Comparison of ENCODE assay signal across 8 mouse cellular contexts in genomic region chr2:166097443-166098291, GRCm38 (mm10). TPM values are rescaled to one million over a fixed set of nuclear protein-coding genes. Genes with fewer than 3 reads are reported as not detected.
DNase-seq lines count a peak whose midpoint lies in the region; ATAC-seq and TF ChIP-seq lines count a peak whose summit lies in the region.

No protein-coding gene starts in this region.

- H3K4me3 ChIP-seq in midbrain, embryonic 10.5 days = no peak overlapping the region
- H3K4me3 ChIP-seq in midbrain, embryonic 11.5 days (ENCODE audit: low read depth, low read length) = no peak overlapping the region
- no peak overlapping the region for H3K4me3 ChIP-seq in heart, embryonic 14.5 days (ENCODE audit: control insufficient read depth in 1 of 2, insufficient read depth in 1 of 2, low read depth in 1 of 2, low read length in 2 of 2)
- H3K4me3 ChIP-seq in limb, embryonic 15.5 days = no peak overlapping the region
- H3K4me3 ChIP-seq in stomach, postnatal 0 days (ENCODE audit: low read depth, low read length) = no peak overlapping the region

- DNase-seq in adrenal gland, adult 2 months = peak; percentile 45
- DNase-seq in adrenal gland, postnatal 4 days (ENCODE audit: low spot score in 2 of 2) = no peak
- DNase-seq in midbrain, embryonic 10.5 days (ENCODE audit: low spot score) = peak; percentile 32
- DNase-seq in midbrain, embryonic 11.5 days (ENCODE audit: low spot score, missing footprints) = no peak
- DNase-seq in stomach, postnatal 0 days (ENCODE audit: low spot score) = no peak
- no peak for DNase-seq in right cerebral cortex, postnatal 25 days

- TF ChIP-seq EP300 in stomach, postnatal 0 days (optimal IDR thresholded peaks at IDR 0.05) = no peak

- H3K36me3 ChIP-seq in midbrain, embryonic 10.5 days = peaks cover 48% of the 10 kb centered on the region
- H3K36me3 ChIP-seq in midbrain, embryonic 11.5 days (ENCODE audit: control insufficient read depth, insufficient read depth, low read length) = peaks cover 6% of the 10 kb centered on the region; the same call in 1 of the 2 replicates
- peaks cover 36% of the 10 kb centered on the region for H3K36me3 ChIP-seq in heart, embryonic 14.5 days (ENCODE audit: control insufficient read depth, insufficient read depth, low read length)
- peaks cover 41% of the 10 kb centered on the region for H3K36me3 ChIP-seq in limb, embryonic 15.5 days
- H3K36me3 ChIP-seq in stomach, postnatal 0 days (ENCODE audit: control insufficient read depth, insufficient read depth, low read length) = peaks cover 2% of the 10 kb centered on the region; the same call in 1 of the 2 replicates

- TF ChIP-seq CTCF in stomach, postnatal 0 days (IDR thresholded peaks at IDR 0.05; ENCODE audit: low read depth) = peak; percentile 66

- no peak for ATAC-seq in midbrain, embryonic 11.5 days (ENCODE audit: low FRiP score)
- ATAC-seq in heart, embryonic 14.5 days (ENCODE audit: insufficient number of reproducible peaks, insufficient read depth, low FRiP score, low read depth) = no peak
- no peak for ATAC-seq in limb, embryonic 15.5 days (ENCODE audit: insufficient number of reproducible peaks, low FRiP score, low TSS enrichment, low read depth)
- no peak for ATAC-seq in stomach, postnatal 0 days (ENCODE audit: low FRiP score, low TSS enrichment)

- peaks cover 7% of the 10 kb centered on the region; the same call in 1 of the 2 replicates for H3K4me1 ChIP-seq in midbrain, embryonic 10.5 days
- H3K4me1 ChIP-seq in midbrain, embryonic 11.5 days (ENCODE audit: control insufficient read depth, insufficient read depth, low read length) = no peaks in the 10 kb centered on the region
- peaks cover 35 to 64% of the 10 kb centered on the region in 2 experiments for H3K4me1 ChIP-seq in heart, embryonic 14.5 days (ENCODE audit: control insufficient read depth in 2 of 2, insufficient read depth in 2 of 2, low read length in 2 of 2)
- H3K4me1 ChIP-seq in limb, embryonic 15.5 days = peaks cover 16% of the 10 kb centered on the region
- no peaks in the 10 kb centered on the region for H3K4me1 ChIP-seq in stomach, postnatal 0 days (replicated peaks; ENCODE audit: control insufficient read depth, insufficient read depth)

- no peak overlapping the region for H3K4me2 ChIP-seq in midbrain, embryonic 11.5 days
- H3K4me2 ChIP-seq in heart, embryonic 14.5 days (ENCODE audit: low read length) = no peak overlapping the region
- no peak overlapping the region for H3K4me2 ChIP-seq in limb, embryonic 15.5 days
- no peak overlapping the region for H3K4me2 ChIP-seq in stomach, postnatal 0 days (replicated peaks; ENCODE audit: low read depth)

- H3K27me3 ChIP-seq in midbrain, embryonic 10.5 days (ENCODE audit: low read depth, poor library complexity, severe bottlenecking) = no peaks in the 10 kb centered on the region
- no peaks in the 10 kb centered on the region for H3K27me3 ChIP-seq in midbrain, embryonic 11.5 days (ENCODE audit: control insufficient read depth, insufficient read depth, low read length)
- no peaks in the 10 kb centered on the region for H3K27me3 ChIP-seq in heart, embryonic 14.5 days (ENCODE audit: control insufficient read depth, insufficient read depth, low read length)
- H3K27me3 ChIP-seq in limb, embryonic 15.5 days = no peaks in the 10 kb centered on the region
- H3K27me3 ChIP-seq in stomach, postnatal 0 days (ENCODE audit: control insufficient read depth, insufficient read depth, low read length) = no peaks in the 10 kb centered on the region

- WGBS in midbrain, embryonic 10.5 days = 84% methylated on average over 18 of the region's 18 CpGs
- WGBS in midbrain, embryonic 11.5 days = 83% methylated on average over 18 of the region's 18 CpGs
- WGBS in heart, embryonic 14.5 days = 64% methylated on average over 18 of the region's 18 CpGs
- 73% methylated on average over 18 of the region's 18 CpGs for WGBS in limb, embryonic 15.5 days
- WGBS in stomach, postnatal 0 days = 75% methylated on average over 18 of the region's 18 CpGs

- H3K9me3 ChIP-seq in midbrain, embryonic 10.5 days (replicated peaks) = no peaks in the 10 kb centered on the region
- no peaks in the 10 kb centered on the region for H3K9me3 ChIP-seq in midbrain, embryonic 11.5 days (ENCODE audit: control insufficient read depth, low read length)
- H3K9me3 ChIP-seq in heart, embryonic 14.5 days (ENCODE audit: control insufficient read depth, low read length) = no peaks in the 10 kb centered on the region
- no peaks in the 10 kb centered on the region for H3K9me3 ChIP-seq in limb, embryonic 15.5 days
- H3K9me3 ChIP-seq in stomach, postnatal 0 days (ENCODE audit: control insufficient read depth, low read length) = no peaks in the 10 kb centered on the region

- H3K27ac ChIP-seq in midbrain, embryonic 10.5 days (replicated peaks) = 0 out of 2 replicates have a peak overlapping the region, but pooled peaks have one; percentile 42
- no peak overlapping the region for H3K27ac ChIP-seq in midbrain, embryonic 11.5 days (ENCODE audit: low read depth, low read length)
- H3K27ac ChIP-seq in heart, embryonic 14.5 days (replicated peaks in 1 of 2; ENCODE audit: control insufficient read depth in 1 of 2, insufficient read depth in 1 of 2, low read depth in 2 of 2, low read length in 2 of 2) = peak overlapping the region; percentile 1 to 30
- H3K27ac ChIP-seq in limb, embryonic 15.5 days = peak overlapping the region; percentile 47; the same call in 1 of the 2 replicates
- no peak overlapping the region for H3K27ac ChIP-seq in stomach, postnatal 0 days (replicated peaks)

- H3K9ac ChIP-seq in midbrain, embryonic 11.5 days (ENCODE audit: low read length) = no peak overlapping the region
- H3K9ac ChIP-seq in heart, embryonic 14.5 days (ENCODE audit: low read length) = peak overlapping the region; percentile 2; the same call in 1 of the 2 replicates
- H3K9ac ChIP-seq in limb, embryonic 15.5 days = no peak overlapping the region
- H3K9ac ChIP-seq in stomach, postnatal 0 days (ENCODE audit: low read length) = no peak overlapping the region

RNA-seq across cellular contexts. Expression of gene Sulf2, which starts 57.8 kb away (rescaled TPM):
- 100 to 1,000 TPM in 1 of 2 experiments, 10 to 100 TPM in 1; 56.3 to 119 TPM for total RNA-seq in adrenal gland, adult 2 months (2021)
- 36.8 and 65.7 TPM in 2 replicates for polyA plus RNA-seq in adrenal gland, adult 2 months (2012; rRNA removed)
- total RNA-seq in adrenal gland, postnatal 4 days (2021) = 10 to 100 TPM; 89.6 to 94.7 TPM
- 62.5 and 74.5 TPM in 2 replicates for polyA plus RNA-seq in midbrain, embryonic 10.5 days (2016; fragmentation: Nextera tagmentation; extraction: Ambion mirVana)
- polyA plus RNA-seq in midbrain, embryonic 11.5 days (2014; fragmentation: Nextera tagmentation; extraction: Ambion mirVana) = 84.5 and 87.6 TPM in 2 replicates
- 106 and 115 TPM in 2 replicates for polyA plus RNA-seq in heart, embryonic 14.5 days (2014; fragmentation: Nextera tagmentation; extraction: Ambion mirVana)
- 149 and 184 TPM in 2 replicates for polyA plus RNA-seq in limb, embryonic 15.5 days (2015; fragmentation: Nextera tagmentation; extraction: Ambion mirVana)
- 44.2 and 49.1 TPM in 2 replicates for polyA plus RNA-seq in stomach, postnatal 0 days (2015; fragmentation: Nextera tagmentation; extraction: Ambion mirVana)

Comparison
In these comparisons a context has a peak if more than half of its experiments do, and no peak if none do; other contexts are left out.
1. DNase-seq: peak in adrenal gland, adult 2 months (single experiment) and midbrain, embryonic 10.5 days (single experiment); none in adrenal gland, postnatal 4 days (0 of 2), midbrain, embryonic 11.5 days (single experiment), stomach, postnatal 0 days (single experiment) and right cerebral cortex, postnatal 25 days (single experiment).
2. H3K27ac ChIP-seq: peak in midbrain, embryonic 10.5 days (single experiment), heart, embryonic 14.5 days (2 of 2) and limb, embryonic 15.5 days (single experiment); none in midbrain, embryonic 11.5 days (single experiment) and stomach, postnatal 0 days (single experiment).